18 mouse cellular contexts compared by ENCODE assay signal in genomic region chr5:8256487-8256886, GRCm38 (mm10).
"Had no signal": no experiment of that assay in that cellular context is flagged by ENCODE, and none has a peak within 500 bp of the region (broad histone marks: within the 10 kb centered on the region; RNA-seq: fewer than 3 reads in every experiment).

No protein-coding gene starts in this region.

- H3K9me3 ChIP-seq: limb, embryonic 12.5 days; limb, embryonic 15.5 days; liver, embryonic 12.5 days; liver, embryonic 15.5 days; neural tube, embryonic 12.5 days had no signal

- H3K27ac ChIP-seq: kidney, postnatal 0 days; limb, embryonic 12.5 days; limb, embryonic 15.5 days; liver, embryonic 12.5 days; liver, embryonic 15.5 days; macrophage; neural tube, embryonic 12.5 days had no signal

- ATAC-seq: intestine, postnatal 0 days; liver, embryonic 12.5 days; lung, postnatal 0 days had no signal

- H3K36me3 ChIP-seq: limb, embryonic 12.5 days; limb, embryonic 15.5 days; liver, embryonic 12.5 days; liver, embryonic 15.5 days; neural tube, embryonic 12.5 days had no signal

- H3K9ac ChIP-seq: limb, embryonic 12.5 days; limb, embryonic 15.5 days; liver, embryonic 12.5 days; liver, embryonic 15.5 days; lung, embryonic 14.5 days; neural tube, embryonic 12.5 days had no signal

- H3K4me2 ChIP-seq: limb, embryonic 12.5 days; limb, embryonic 15.5 days; liver, embryonic 12.5 days; liver, embryonic 15.5 days; lung, embryonic 14.5 days; neural tube, embryonic 12.5 days had no signal

- H3K4me3 ChIP-seq: limb, embryonic 12.5 days; limb, embryonic 15.5 days; liver, embryonic 12.5 days; liver, embryonic 15.5 days; neural tube, embryonic 12.5 days had no signal

- H3K4me1 ChIP-seq: limb, embryonic 12.5 days; limb, embryonic 15.5 days; liver, embryonic 12.5 days; liver, embryonic 15.5 days; neural tube, embryonic 12.5 days had no signal

- H3K27me3 ChIP-seq: limb, embryonic 12.5 days; limb, embryonic 15.5 days; liver, embryonic 12.5 days; liver, embryonic 15.5 days; neural tube, embryonic 12.5 days had no signal

- DNase-seq: kidney, adult 2 months; kidney, postnatal 25 days; layer of hippocampus, postnatal 36 days; left cerebral cortex, postnatal 4 days; lung, embryonic 14.5 days; midbrain, embryonic 14.5 days; retina, postnatal 1 day; thymus, adult 18-20 months; thymus, postnatal 36 days had no signal
